Mouse (Mus musculus): ENCODE results near the gene Slc41a2. TPM values are rescaled to one million over a fixed set of nuclear protein-coding genes. Genes with fewer than 3 reads are reported as not detected.

The Slc41a2 gene
- polyA plus RNA-seq, 1 experiment, result 11.7 TPM

GRCm38 (mm10) chr10:83219729-83220128, 118.0 kb downstream of the Slc41a2 start:
- H3K4me3 ChIP-seq (replicated peaks; ENCODE audit: insufficient read depth, low read depth, low read length), result no peak overlapping the region
- H3K27ac ChIP-seq (ENCODE audit: insufficient read depth, low read length), result no peak overlapping the region
- no peaks in the 10 kb centered on the region for H3K27me3 ChIP-seq (ENCODE audit: control insufficient read depth, insufficient read depth, low read length)
- DNase-seq, result peak; percentile 69 to 78
- no peaks in the 10 kb centered on the region for H3K4me1 ChIP-seq (ENCODE audit: control insufficient read depth, insufficient read depth, low read length)
- peak; percentile 88 for TF ChIP-seq CTCF (IDR thresholded peaks at IDR 0.05; ENCODE audit: borderline replicate concordance, insufficient read depth, low read depth, low read length)
- TF ChIP-seq POLR2A (IDR thresholded peaks at IDR 0.05; ENCODE audit: borderline replicate concordance, insufficient read depth, low read length), result no peak
- WGBS, result 19% methylated on average over 12 of the region's 12 CpGs

- Histone ChIP-seq H3K27me3 (ENCODE audit: control insufficient read depth, insufficient read depth, low read length) (no peaks in the 10 kb centered on the region), H3K4me3 (replicated peaks; ENCODE audit: insufficient read depth, low read depth, low read length) (no peak overlapping the region), H3K4me1 (ENCODE audit: control insufficient read depth, insufficient read depth, low read length) (no peaks in the 10 kb centered on the region), H3K27ac (ENCODE audit: insufficient read depth, low read length) (no peak overlapping the region)
- no peak for DNase-seq
- WGBS, result 66% methylated on average over 2 of the region's 2 CpGs
- TF ChIP-seq CTCF (IDR thresholded peaks at IDR 0.05; ENCODE audit: borderline replicate concordance, insufficient read depth, low read depth, low read length), result no peak
- no peak for TF ChIP-seq POLR2A (IDR thresholded peaks at IDR 0.05; ENCODE audit: borderline replicate concordance, insufficient read depth, low read length)
Measured at GRCm38 (mm10) chr10:83218778-83219177, 118.9 kb downstream of the Slc41a2 start.

DNA sequence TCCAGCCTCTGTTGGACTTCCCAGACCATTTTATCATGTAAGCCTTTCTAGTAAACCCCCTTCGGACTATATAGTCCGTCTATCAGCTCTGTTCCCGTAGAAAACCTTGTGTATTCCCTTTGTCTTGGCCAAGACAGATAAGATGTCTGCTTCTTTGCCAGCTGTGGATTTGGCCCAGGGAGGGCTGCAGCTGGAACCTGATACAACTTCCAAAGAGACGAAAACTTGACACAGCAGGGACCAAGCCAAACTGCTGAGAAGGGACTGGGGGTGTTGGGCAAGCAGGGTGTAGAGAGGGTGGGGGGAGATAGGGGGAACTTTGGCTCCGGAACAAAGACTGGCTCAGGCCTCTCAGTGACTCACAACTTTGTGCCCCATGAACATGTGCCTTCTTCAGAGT, 120.4 kb downstream of the Slc41a2 start:
- TF ChIP-seq CTCF (IDR thresholded peaks at IDR 0.05; ENCODE audit: borderline replicate concordance, insufficient read depth, low read depth, low read length) (no peak), POLR2A (IDR thresholded peaks at IDR 0.05; ENCODE audit: borderline replicate concordance, insufficient read depth, low read length) (no peak)
- no peak overlapping the region for H3K27ac ChIP-seq (ENCODE audit: insufficient read depth, low read length)
- no peaks in the 10 kb centered on the region for H3K4me1 ChIP-seq (ENCODE audit: control insufficient read depth, insufficient read depth, low read length)
- H3K4me3 ChIP-seq (replicated peaks; ENCODE audit: insufficient read depth, low read depth, low read length), result no peak overlapping the region
- no peaks in the 10 kb centered on the region for H3K27me3 ChIP-seq (ENCODE audit: control insufficient read depth, insufficient read depth, low read length)
- 61% methylated on average over 5 of the region's 5 CpGs for WGBS
- DNase-seq, result no peak

DNA sequence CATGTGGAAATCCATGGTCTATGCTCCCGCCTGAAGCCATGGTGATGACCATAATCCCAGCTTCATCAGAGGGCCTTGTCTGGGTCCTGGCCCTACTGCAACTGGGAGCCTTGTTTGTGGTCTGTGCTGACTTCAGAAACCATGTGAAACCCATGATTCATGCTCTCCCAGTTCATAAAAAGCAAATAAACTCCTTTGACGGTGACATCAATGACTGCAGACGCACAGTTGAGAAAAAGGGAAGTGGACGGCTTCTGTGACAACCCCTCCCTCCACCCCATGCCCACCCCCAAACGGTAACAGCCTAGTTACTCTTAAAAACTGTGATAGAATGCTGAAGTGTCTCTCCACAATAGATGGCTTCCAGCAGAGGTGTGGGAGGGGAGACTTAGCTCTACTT, 122.1 kb downstream of the Slc41a2 start:
- DNase-seq, result no peak
- no peak overlapping the region for H3K4me3 ChIP-seq (replicated peaks; ENCODE audit: insufficient read depth, low read depth, low read length)
- H3K27ac ChIP-seq (ENCODE audit: insufficient read depth, low read length), result no peak overlapping the region
- TF ChIP-seq POLR2A (IDR thresholded peaks at IDR 0.05; ENCODE audit: borderline replicate concordance, insufficient read depth, low read length) (no peak), CTCF (IDR thresholded peaks at IDR 0.05; ENCODE audit: borderline replicate concordance, insufficient read depth, low read depth, low read length) (no peak)
- no peaks in the 10 kb centered on the region for H3K4me1 ChIP-seq (ENCODE audit: control insufficient read depth, insufficient read depth, low read length)
- no peaks in the 10 kb centered on the region for H3K27me3 ChIP-seq (ENCODE audit: control insufficient read depth, insufficient read depth, low read length)
- WGBS, result 68% methylated on average over 5 of the region's 5 CpGs

GRCm38 (mm10) chr10:83212618-83213017, 125.1 kb downstream of the Slc41a2 start:
- Histone ChIP-seq H3K4me1 (ENCODE audit: control insufficient read depth, insufficient read depth, low read length) (no peaks in the 10 kb centered on the region), H3K4me3 (replicated peaks; ENCODE audit: insufficient read depth, low read depth, low read length) (no peak overlapping the region), H3K27me3 (ENCODE audit: control insufficient read depth, insufficient read depth, low read length) (no peaks in the 10 kb centered on the region), H3K27ac (ENCODE audit: insufficient read depth, low read length) (no peak overlapping the region)
- whole genome bisulfite sequencing, result 94% methylated on average over 4 of the region's 4 CpGs
- TF ChIP-seq POLR2A (IDR thresholded peaks at IDR 0.05; ENCODE audit: borderline replicate concordance, insufficient read depth, low read length) (no peak), CTCF (IDR thresholded peaks at IDR 0.05; ENCODE audit: borderline replicate concordance, insufficient read depth, low read depth, low read length) (no peak)
- DNase-seq, result no peak

DNA sequence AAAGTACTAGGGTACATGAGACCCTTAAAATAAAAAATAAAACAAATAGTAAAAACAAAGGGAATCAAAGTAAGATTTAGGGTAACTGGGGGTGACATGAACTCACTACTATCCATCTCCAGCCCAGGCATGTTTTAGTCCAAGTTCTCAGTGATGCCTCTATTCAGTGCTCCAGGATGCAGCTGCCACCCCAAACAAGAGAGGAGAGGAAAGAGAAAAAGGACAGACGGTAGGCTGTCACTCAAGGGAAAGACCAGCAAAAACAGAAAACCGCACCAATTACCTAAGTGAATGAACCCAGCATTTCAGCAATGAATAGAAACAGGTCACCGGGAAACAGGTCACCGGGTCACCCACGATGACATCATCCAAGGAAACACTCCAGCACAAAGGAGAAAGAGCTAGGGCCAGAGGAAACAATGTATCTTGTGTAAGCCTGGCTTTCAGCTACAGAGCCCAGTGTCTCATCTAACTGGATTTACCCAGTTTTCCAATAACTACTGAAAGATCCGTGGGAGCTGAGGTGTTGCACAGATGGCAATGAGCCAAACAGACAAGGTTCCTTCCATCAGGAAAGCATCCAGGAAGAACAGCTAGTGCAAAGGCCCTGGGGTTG, 126.6 kb downstream of the Slc41a2 start:
- TF ChIP-seq POLR2A (IDR thresholded peaks at IDR 0.05; ENCODE audit: borderline replicate concordance, insufficient read depth, low read length) (no peak), CTCF (IDR thresholded peaks at IDR 0.05; ENCODE audit: borderline replicate concordance, insufficient read depth, low read depth, low read length) (no peak)
- no peaks in the 10 kb centered on the region for H3K4me1 ChIP-seq (ENCODE audit: control insufficient read depth, insufficient read depth, low read length)
- no peak overlapping the region for H3K27ac ChIP-seq (ENCODE audit: insufficient read depth, low read length)
- no peak overlapping the region for H3K4me3 ChIP-seq (replicated peaks; ENCODE audit: insufficient read depth, low read depth, low read length)
- DNase-seq, result no peak
- 51% methylated on average over 6 of the region's 6 CpGs for WGBS
- H3K27me3 ChIP-seq (ENCODE audit: control insufficient read depth, insufficient read depth, low read length), result no peaks in the 10 kb centered on the region

- H3K27me3 ChIP-seq (ENCODE audit: control insufficient read depth, insufficient read depth, low read length), result no peaks in the 10 kb centered on the region
- no peak overlapping the region for H3K27ac ChIP-seq (ENCODE audit: insufficient read depth, low read length)
- DNase-seq, result no peak
- TF ChIP-seq POLR2A (IDR thresholded peaks at IDR 0.05; ENCODE audit: borderline replicate concordance, insufficient read depth, low read length) (no peak), CTCF (IDR thresholded peaks at IDR 0.05; ENCODE audit: borderline replicate concordance, insufficient read depth, low read depth, low read length) (no peak)
- WGBS, result 90% methylated on average over 16 of the region's 16 CpGs
- H3K4me1 ChIP-seq (ENCODE audit: control insufficient read depth, insufficient read depth, low read length), result no peaks in the 10 kb centered on the region
- H3K4me3 ChIP-seq (replicated peaks; ENCODE audit: insufficient read depth, low read depth, low read length), result no peak overlapping the region
Measured at GRCm38 (mm10) chr10:83210122-83210521, 127.6 kb downstream of the Slc41a2 start.

DNA sequence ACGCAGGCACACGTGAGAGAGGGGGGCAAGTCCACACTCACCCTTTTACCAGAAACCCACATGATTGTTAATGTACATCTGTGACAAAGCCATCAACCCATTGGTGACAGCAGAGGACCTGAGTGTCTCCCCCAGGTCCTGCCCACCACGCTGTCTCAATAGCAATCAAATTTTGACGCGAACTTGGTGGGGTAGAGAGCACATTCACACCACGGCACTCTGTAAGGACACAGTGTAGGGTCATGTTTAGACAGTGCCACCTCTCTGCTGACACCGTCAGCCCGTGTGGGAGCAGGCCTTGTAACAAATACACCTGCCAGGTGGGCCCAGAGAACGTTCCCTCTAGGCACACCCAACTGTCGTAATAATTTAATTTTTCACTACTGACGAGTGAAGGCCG, 128.3 kb downstream of the Slc41a2 start:
- Histone ChIP-seq H3K4me3 (replicated peaks; ENCODE audit: insufficient read depth, low read depth, low read length) (no peak overlapping the region), H3K27me3 (ENCODE audit: control insufficient read depth, insufficient read depth, low read length) (no peaks in the 10 kb centered on the region), H3K27ac (ENCODE audit: insufficient read depth, low read length) (no peak overlapping the region), H3K4me1 (ENCODE audit: control insufficient read depth, insufficient read depth, low read length) (no peaks in the 10 kb centered on the region)
- 77% methylated on average over 12 of the region's 12 CpGs for WGBS
- TF ChIP-seq POLR2A (IDR thresholded peaks at IDR 0.05; ENCODE audit: borderline replicate concordance, insufficient read depth, low read length) (no peak), CTCF (IDR thresholded peaks at IDR 0.05; ENCODE audit: borderline replicate concordance, insufficient read depth, low read depth, low read length) (no peak)
- DNase-seq, result no peak

Measured in cerebellum, adult 2 months (tissue).